Mouse (Mus musculus) neutrophil, adult 5-6 weeks (primary cell): ENCODE results near the gene L2hgdh. TPM values are rescaled to one million over a fixed set of nuclear protein-coding genes. Genes with fewer than 3 reads are reported as not detected.
A peak's percentile ranks its signal among the peaks of the same experiment; 100 is the strongest.

Experiments used
- ATAC-seq: fragments of 151-379, 151-347 bp; 2 replicates; pipeline ENCODE4 v1.8.0; 2017; ENCODE audit warnings: mild to moderate bottlenecking, moderate TSS enrichment; ENCODE audit not compliant: insufficient number of reproducible peaks, poor library complexity, low FRiP score, severe bottlenecking; ENCODE audit errors: extremely low read depth
- total RNA-seq: library from RNA; stranded (forward); fragments of 200-1000 nt; gene quantifications from 2 replicates; pipeline ENCODE4 v1.2.3, GENCODE M21; 2017

L2hgdh gene
- total RNA-seq, 1 experiment from 2014 or later: 5.4 TPM

DNA sequence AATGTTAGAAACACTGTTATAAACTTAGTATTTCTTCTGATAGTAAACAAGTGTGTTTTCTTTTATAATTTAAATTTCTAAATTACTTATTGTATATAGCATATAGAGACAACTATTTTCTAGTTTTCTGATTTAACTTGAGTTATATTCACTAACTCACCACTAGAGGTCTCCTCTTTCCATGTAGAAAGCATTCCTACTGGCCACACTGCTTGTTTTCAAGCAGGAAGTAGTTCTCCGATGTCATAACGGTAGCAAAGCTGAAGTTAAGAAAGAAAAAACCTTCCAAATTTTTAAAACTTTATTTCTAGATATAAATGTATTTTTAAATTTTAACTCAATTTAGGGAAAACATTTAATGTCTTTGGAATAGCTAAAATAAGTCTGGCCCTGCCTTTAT, 8.8 kb upstream of the L2hgdh start:
- peak; percentile 91 for ATAC-seq

DNA sequence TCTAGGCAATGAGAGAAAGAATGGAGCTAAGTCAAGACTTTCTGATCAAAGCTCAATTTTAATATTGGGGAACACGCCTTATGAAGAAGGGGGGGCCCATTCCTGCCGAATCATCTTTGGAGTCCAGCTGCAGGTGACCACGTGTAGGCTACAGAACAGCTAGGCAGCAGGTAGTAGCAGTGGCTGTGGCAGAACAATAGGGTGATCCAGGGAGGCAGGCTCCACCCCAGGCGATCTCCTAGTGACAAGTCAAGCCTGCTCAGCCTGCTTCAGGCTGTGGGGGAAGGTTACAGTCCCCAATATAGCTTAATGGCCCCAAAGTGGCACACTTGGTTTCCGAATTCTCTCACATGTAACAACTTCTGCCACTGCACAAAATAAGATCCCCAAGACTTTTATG, 7.5 kb upstream of the L2hgdh start:
- ATAC-seq: no peak

DNA sequence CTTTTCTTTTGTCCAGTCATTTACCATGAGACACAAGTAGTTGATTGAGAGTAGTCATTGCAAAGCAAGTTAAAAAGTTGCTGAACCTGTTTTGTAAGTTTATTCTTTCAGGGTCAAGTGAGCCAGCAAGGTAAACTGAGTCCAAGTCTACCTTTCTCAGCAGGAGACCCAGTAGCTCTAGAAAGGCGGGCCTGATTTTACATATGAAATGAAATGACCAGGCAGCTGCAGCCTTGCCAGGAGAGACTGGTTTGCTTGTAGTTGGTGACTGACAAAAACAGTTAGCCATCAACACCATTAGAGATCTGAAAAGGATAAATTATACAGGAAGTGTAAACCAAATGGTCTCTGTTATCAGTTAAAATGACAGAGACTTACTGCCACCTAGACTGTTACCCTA, 5.6 kb upstream of the L2hgdh start:
- ATAC-seq: no peak

- ATAC-seq: no peak
Observed at GRCm38 (mm10) chr12:69729246-69729645, 4.6 kb upstream of the L2hgdh start.

GRCm38 (mm10) chr12:69724018-69724710, 509 bp downstream of the L2hgdh start:
- ATAC-seq: no peak

- ATAC-seq: no peak
Observed at GRCm38 (mm10) chr12:69723376-69723775, 1.3 kb downstream of the L2hgdh start.

DNA sequence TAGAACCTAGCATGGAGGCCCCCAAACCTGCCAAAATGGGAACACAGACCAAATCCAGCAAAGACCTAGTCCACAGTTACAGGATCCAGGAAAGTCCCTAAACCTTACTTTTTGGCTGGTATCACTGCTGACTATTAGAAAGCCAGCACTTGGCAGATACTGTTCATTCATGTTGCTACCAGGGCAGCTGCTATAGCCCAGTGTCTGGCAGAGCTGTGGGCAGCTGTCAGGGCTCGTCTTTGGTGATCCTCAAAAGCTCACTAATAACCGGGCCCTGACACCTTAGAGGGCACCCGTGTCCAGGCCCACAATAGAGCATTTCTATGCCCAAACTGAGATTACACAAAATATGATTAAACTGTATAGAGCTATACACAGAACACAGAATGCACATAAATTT, 1.8 kb downstream of the L2hgdh start:
- ATAC-seq: no peak

DNA sequence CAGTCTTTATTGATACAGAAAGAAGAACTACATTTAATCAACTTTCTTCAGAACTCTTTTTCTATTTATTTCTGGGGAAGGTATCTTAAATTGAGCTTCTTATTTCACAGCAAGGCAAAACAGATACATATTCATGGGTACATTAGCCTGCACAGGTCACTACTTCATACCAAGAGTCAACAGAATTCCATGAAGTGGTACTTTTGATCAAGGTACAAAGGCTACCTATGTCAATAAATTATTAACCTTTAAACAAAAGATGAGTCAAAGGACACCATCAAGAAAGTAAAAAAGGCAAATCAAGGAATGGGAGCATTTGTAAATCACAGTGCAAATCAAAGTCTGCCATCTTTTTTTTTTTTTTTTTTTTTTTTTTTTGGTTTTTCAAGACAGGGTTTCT, 11.0 kb downstream of the L2hgdh start:
- ATAC-seq: no peak

GRCm38 (mm10) chr12:69704799-69705458, 19.7 kb downstream of the L2hgdh start:
- ATAC-seq: no peak

GRCm38 (mm10) chr12:69698352-69698751, 26.3 kb downstream of the L2hgdh start:
- no peak for ATAC-seq

- peak; percentile 74; the same call in 1 of the 2 replicates for ATAC-seq
Observed at GRCm38 (mm10) chr12:69696746-69697145, 27.9 kb downstream of the L2hgdh start.

- no peak for ATAC-seq
Observed at GRCm38 (mm10) chr12:69693471-69693870, 31.2 kb downstream of the L2hgdh start.

GRCm38 (mm10) chr12:69690714-69691113, 34.0 kb downstream of the L2hgdh start:
- no peak for ATAC-seq

- ATAC-seq: no peak
Observed at GRCm38 (mm10) chr12:69689094-69689493, 35.6 kb downstream of the L2hgdh start.

- no peak for ATAC-seq
Observed at GRCm38 (mm10) chr12:69688368-69688767, 36.3 kb downstream of the L2hgdh start.

DNA sequence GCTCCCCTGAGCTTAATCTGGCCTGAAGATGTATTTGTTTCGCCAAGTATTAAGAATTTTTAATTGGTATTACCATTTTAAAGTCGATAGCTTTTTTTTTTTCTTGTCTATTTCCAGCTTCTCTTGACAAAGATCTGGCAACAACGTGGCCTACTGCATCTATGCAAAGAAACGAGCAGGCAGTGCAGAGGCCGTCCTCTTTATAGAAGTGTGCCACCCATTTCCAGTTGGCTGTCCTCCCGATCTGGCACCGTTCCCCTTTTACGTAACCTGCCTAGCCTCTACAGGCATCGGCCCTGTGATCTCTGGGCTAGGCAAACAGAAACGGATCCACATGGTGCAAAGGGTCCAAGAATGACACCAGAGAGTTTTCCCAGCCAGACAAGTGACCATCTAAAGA, 41.1 kb downstream of the L2hgdh start:
- peak; percentile 83 for ATAC-seq

DNA sequence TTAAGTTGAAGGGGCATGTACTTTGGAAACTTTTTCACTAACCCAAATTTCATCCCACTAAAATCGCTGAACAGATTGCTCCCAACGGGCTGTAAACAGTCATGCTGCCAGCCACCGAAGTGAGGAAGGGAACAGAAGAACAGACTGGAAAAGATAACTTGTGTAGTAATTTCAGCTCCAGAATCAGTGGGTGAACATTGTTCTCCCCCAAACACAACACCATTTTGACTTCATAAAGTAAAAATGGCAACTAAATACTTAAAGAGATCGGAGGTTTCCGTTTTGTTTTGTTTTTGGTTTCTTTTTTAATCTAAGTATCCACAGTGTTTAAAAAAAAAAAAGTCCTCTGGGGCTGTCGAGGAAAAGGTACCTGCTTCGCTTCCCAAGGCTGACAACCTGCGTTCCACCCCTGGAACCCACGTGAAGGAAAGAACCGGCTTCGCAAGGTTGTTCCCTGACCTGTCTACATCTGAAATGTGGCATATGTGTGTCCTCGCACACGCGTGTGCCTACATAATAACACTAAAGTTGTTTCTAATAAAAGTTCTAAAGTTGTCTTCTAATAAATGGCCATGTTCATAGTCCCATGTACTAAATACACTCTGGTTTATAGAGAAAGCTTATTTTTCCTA, 41.8 kb downstream of the L2hgdh start:
- ATAC-seq: no peak

DNA sequence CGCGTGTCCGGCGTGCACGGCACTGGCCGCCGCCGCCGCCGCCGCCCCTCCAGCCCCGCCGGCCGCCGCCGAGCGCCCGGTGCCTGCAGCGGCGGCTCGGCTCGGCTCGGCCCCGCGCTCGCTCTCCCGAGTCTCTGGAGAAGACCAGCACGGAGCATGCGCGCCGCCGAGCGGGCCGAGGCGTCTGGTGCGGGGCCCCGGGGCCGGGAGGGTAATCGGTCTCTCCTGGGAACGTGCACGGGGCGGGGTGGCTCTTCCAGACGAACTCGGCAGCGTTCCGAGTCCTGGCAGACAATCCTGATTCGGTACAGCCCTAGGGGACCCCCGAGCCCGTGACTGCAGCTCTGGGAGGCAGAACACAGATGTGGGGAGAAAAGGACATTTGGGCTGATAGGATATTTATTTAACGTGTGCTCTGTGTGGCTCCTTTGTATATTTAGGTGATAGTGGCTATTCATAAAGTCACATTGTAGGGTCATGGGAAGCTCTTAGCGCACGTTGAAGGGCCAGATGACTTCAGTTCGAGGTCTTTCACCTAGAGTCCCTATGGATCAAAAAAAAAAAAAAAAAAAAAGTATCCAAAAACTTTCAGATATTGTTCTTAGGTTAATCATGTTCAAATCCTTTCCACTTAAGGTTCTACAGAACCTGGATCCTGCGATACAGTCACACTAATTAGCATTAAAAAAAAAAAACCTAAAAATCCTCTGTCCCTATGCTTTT, 42.4 kb downstream of the L2hgdh start:
- peak; percentile 35 for ATAC-seq

DNA sequence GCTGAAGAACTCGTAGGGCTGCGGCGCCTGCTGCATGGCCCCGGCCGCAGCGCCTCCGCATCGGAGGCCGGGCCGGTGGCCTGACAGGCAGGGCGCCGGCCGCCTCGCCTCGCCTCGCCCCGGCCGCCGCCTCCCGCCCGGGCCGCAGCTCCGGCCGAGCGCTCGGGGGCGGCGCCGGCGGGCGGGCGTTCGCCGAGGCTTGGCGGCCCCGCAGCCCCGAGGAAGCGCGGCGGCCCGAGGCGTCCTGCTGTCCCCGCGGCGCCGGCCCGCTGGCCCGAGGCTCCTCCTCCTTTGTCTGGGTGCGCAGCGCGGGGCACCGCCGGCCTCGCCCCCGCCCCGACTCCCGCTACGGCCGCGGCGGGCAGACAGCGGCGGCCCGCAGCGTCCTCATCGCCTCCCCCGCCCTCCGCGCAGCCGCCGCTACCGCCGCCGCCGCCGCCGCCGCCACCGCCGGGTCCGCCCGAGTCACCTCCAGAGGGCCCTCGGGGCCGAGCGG, 43.1 kb downstream of the L2hgdh start, which contains the start of gene Sos2:
Gene Sos2, minus strand, starts transcription at position 287 of the 496 bp plus-strand sequence.
- no peak for ATAC-seq
